Mouse (Mus musculus): Measurements from ENCODE around the gene Adgrf1.

The Adgrf1 gene

DNA sequence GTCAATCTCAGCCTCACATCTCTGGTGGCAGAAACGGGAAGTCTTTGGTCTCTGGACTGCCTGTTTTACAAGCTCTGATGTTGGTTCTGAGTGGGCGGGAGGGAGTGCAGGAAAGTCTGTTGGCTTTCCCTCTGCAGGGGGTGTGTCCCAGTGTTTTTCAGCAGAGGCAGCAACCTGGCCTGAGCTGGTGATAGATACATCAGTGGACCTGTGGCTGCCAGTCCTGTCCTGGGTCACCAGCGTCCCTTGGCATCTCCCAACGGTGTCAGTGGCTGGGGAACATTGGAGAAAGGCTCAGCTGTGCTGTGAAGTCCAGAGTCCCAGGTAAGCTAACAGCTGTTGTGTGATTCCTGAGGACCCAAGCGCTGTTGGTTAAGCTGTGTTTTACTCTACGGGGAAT, at the start of gene Adgrf1:
Gene Adgrf1 (plus strand): TSS at position 169 of the 400 bp plus-strand sequence.
- DNase-seq: peak; percentile 14

- DNase-seq: no peak
Observed at GRCm38 (mm10) chr17:43226101-43226500, 44.0 kb upstream of the Adgrf1 start.

DNA sequence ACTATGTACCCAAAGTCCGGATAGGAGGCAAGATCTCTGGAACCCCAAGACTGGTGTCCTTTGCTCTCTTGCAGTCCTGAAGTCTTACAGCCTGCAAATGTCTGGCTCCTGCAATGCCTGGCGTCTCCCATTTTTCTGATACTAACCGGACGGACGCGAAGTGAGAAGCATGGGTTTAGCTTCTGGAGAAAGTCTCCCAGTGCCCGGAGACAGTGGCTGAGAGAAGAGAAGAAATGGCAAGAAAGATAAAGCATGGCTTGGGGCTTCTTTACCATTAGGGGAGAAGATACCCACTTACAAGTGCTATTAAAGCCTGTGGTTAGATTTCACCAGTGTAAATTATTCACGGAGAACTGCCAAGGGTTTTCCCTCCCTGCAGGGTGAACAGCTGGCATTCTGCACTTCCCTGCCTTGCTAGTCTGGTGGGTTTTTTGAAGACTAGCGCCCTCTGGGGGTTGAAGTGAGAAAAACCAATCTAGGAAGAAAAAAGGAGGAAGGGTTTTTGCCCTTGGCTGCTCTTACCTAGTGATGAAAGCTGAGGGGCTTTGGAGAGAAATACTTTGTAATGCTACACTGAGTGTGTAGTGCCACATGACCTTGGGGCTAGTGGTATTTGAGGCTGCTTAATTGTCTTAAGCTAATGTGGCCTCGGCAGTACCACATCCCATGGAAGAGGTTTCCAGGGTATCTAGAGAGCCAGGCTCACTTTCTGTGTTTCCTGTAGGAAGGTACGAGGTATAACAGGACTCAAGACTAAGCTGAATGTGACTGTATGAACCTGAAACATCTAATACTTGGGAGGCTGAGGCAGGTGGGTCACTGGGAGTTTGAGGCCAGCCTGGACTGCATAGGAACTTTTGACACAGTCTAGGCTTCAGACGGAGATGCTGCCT, 40.3 kb upstream of the Adgrf1 start:
- peak; percentile 79 for DNase-seq

- no peak for DNase-seq
Observed at GRCm38 (mm10) chr17:43230821-43231220, 39.3 kb upstream of the Adgrf1 start.

- DNase-seq: peak; percentile 13
Observed at GRCm38 (mm10) chr17:43232769-43233168, 37.4 kb upstream of the Adgrf1 start.

- DNase-seq: no peak
Observed at GRCm38 (mm10) chr17:43236656-43237250, 33.4 kb upstream of the Adgrf1 start.

DNA sequence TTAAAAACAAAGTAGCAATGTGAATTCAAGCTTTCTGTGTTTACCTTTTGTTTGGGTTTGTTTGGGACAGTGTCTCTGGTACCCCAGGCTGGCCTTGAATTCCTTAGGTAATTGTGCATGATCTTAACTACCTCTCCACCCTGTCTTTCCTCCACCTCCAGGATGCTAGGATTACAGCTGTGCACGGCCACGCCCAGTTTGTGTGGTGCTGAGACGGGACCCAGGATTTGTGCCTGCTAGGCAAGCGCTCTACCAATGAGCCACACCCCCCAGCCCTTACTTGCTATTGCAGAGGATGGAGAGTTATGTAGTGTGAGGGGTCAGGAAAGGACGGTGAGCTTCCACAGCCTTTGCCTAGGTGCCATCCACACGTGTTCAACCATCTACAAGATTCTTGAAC, 31.1 kb upstream of the Adgrf1 start:
- DNase-seq: no peak

DNA sequence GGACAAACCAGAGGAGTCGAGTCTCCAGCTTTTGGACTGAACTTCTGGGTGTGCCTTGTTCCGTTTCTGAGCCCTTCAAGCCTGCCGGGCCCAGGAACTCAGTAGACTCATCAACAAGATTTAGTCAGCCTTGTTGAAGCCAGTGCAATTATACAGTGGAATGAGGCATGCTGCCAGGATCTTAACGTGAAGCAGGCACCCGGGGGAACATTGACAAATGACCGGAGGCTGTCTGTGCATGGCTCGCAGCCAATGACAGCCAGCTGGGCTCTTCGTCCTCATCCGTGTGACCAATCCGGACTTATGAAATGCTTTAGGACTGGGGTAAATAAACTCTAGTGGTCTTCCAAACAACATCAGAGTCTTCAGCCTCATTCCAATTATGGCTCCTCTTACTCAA, 29.0 kb upstream of the Adgrf1 start:
- DNase-seq: peak; percentile 89

DNA sequence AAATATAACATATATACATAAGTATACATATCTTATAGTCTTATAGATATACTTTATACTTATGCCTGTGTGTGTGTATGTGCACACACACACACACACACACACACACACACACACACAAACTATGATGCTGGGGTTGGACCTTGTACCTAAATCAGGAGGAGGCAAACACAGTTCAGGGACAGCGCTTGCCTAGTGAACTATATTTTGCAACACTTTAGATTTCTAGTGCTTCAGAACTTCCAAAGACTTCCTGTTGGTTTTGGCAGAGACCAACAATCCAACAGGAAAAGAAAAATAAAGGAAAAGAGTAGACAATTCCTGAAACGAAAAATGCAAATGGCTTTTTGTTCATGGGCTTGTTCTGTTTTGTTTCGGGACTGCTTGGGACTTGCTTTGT, 27.5 kb upstream of the Adgrf1 start:
- DNase-seq: no peak

DNA sequence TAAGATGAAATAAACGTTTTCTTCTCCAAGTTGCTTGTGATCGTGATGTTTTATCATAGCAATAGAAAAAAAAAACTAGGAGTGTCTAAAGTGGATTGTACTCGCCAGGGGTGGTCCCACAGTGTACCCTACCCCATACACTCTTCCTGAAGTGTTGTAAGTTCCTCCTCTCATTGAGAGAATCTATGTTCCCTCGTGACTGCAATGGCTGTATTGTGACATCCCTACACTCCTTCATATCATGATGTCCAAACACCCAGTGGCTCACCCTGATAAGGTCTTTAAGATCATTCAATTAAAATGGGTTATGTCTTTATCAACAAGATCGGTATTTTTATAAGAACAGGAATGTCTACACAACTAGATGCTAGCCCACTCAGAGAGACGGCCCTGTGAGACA, 24.8 kb upstream of the Adgrf1 start:
- DNase-seq: no peak

- DNase-seq: no peak
Observed at GRCm38 (mm10) chr17:43247245-43247644, 22.9 kb upstream of the Adgrf1 start.

GRCm38 (mm10) chr17:43249645-43250044, 20.5 kb upstream of the Adgrf1 start:
- DNase-seq: peak; percentile 55

DNA sequence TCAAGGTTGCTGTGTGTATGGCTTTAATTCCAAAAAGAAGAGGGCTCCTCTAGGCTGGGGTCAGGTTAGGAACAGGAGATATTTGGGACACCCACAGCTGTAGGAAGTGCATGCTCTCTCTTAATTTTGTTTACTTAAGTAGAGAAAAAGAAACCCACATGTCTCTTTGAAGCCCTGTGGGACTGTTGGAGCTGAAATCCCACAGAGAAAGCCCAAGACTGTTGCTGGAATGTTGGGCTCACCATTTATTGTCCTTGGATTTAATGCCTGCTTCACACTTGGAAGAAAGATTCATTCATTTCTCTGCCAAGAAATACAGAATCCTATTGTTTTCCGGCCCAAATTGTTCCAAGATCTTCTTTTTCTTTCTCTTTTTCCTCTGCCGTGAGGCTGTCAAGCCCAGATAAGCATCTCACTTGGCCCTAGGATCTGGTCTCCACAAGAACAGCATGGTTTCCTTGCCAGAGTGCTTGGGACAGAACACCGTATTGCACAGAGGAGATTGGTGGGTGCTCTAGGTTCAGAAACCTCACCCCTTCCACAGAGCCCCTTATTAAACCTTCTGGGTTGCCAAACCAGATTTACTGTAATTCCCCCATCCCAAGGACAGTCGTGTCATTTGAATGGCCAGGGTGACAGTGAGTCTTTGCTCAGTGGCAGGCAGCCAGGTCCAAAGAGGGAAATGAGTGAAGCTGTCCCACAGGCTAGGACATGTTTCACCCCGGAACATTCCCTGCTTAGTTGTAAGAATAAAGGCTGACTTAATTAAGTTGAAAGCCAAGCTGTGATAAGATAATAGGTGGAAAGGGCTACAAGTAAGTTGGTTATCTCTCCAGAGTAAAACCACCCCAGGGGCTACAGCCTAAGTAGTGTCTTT, 18.6 kb upstream of the Adgrf1 start:
- peak; percentile 34 for DNase-seq

GRCm38 (mm10) chr17:43252846-43253245, 17.3 kb upstream of the Adgrf1 start:
- DNase-seq: no peak

DNA sequence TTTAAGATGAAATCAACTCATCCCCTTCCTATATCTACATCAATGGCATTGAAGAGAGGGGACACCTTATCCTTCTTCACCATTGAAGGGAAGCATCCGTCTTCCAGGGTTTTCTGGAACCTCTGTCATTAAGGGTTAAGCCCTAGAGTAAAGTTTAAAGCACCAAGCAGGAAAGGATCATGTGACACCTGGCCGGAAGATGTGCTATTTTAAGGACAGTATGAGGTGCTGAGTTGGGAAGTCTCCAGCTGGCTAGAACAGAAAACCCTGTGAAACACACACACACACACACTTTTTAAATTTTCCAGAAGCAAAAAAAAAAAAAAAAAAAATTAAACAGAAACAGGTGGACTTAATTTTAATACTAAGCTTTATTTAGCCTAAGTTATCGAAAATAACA, 15.9 kb upstream of the Adgrf1 start:
- no peak for DNase-seq

- DNase-seq: no peak
Observed at GRCm38 (mm10) chr17:43256536-43257135, 13.5 kb upstream of the Adgrf1 start.

- no peak for DNase-seq
Observed at GRCm38 (mm10) chr17:43257699-43258098, 12.4 kb upstream of the Adgrf1 start.

DNA sequence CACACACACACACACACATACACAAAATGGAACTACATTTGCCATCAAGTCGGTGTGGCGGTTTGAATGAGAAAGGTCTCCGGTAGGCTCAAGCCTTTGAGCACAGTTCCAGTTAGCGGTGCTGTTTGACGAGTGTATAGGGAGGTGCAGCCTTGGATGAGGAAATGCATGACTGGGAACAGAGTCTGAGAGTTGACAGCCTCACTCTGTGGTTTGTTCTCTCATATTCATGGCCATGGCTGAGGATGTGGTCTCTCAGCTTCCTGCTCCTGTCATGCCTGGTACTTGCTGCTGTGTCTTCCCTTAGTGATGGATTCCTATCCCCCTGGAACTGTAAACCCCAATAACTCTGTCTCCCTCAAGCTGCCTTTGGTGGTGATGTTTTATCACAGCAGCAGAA, 8.2 kb upstream of the Adgrf1 start:
- DNase-seq: no peak

DNA sequence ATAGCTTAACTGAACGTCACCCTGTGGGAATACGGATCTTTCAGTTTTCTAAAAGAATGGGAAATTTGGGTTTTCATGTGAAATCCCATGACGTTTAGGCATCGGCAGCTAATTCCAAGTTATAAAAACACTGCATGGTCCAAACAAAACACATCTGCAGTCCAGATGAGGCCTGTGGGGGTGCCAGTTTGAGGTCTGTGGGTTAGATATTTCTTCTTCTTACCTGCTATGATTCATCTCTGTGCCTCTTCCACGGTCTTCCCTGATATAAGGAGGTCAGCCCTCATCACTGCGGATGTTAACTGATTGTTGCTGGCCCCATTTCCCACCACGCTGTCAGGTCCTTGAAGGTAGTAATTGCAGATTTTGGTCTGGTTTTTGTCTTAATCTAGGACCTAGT, 5.4 kb upstream of the Adgrf1 start:
- no peak for DNase-seq

GRCm38 (mm10) chr17:43265178-43265837, 4.8 kb upstream of the Adgrf1 start:
- DNase-seq: peak; percentile 82

DNA sequence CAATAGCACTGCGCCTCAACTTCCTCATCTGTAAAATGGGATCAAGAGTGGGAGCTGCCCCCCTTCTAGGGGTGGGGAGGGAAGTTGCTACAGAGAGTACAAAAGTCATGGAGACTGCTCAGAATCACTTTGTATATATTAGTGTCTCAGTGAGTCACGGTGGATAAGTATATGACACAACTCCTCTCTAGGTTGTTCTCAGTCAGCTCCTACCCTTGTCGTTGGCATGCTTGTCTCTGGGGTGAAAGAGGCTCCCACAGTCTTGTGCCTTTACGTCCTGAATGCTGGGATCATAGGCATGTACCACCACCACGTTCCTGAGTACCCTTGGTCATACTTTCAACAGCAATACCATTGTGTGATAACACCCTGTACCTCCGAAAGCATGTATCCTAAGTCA, 4.2 kb upstream of the Adgrf1 start:
- no peak for DNase-seq

DNA sequence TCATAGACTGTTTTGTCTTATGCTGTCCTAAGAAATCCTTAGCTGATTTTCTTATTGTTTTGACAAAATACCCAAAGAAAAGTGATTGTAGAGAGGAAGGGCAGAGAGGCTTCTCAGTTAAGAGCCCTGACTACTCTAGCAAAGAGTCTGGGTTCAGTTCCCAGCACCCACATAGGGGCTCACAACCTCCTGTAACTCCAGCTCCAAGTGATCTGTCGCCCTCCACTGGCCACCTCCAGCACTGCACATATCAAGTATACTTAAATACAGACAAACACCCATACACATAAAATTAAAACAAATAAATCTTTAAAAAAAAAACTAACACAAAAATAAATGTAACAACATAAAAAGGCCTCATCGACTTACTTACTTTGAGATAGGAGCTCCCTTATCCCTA, 3.5 kb upstream of the Adgrf1 start:
- DNase-seq: no peak
